Mouse (Mus musculus): ENCODE measurements around the gene Insyn1.
A peak's percentile ranks its signal among the peaks of the same experiment; 100 is the strongest.

The Insyn1 gene

DNA sequence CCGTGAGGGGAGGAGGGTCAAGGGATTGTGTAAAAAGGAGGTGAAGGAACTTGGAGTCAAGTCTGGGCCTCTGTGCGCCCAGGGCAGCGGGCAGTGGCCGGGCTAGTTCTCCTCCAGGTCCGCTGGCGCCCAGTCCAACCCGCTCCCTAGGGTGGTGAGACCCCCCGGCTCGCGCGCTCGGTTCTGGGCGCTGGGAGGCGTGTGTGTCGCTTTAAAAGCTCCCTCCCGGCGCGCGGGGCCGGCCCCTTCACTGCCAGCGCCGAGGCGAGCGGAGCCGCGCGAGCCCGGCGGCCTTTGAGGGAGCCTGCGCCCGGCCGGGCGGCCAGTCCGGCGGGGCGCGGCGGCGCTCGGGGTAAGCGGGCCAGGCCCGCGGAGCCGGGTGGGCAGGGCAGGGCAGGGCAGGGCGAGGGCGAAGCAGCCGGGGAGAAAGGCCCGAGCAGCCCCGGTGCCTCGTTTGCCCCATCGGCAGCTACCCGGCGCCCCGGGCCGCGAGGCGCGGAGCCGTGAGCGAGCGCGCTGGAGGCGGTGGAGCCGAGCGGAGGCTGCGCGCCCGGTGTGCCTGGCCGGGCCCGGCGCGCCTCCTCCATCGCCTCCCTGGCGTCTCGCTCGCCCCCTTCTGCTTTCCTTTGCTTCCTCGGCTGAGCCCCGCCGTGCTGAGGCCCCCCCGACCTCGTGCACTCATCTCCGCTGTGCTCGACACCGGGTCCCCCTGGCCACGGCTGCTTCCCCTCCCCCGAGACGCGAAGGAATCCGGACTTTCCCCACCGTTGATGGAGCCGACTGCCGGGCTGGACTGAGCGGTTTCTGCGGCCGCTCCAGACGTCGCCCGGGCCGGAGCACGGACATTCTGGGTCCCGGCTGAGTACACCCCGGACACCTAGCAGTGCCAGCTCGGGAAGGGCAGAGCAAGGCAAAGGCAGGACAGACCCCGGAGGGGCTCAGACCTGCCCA is at the start of gene Insyn1:
Insyn1 (plus strand) TSS at position 753 of the 951 bp plus-strand sequence.
- DNase-seq (ENCODE audit: low read depth, low spot score), result no peak

GRCm38 (mm10) chr9:58438921-58439396 is 49.4 kb upstream of the Insyn1 start:
- no peak for DNase-seq (ENCODE audit: low read depth, low spot score)

DNA sequence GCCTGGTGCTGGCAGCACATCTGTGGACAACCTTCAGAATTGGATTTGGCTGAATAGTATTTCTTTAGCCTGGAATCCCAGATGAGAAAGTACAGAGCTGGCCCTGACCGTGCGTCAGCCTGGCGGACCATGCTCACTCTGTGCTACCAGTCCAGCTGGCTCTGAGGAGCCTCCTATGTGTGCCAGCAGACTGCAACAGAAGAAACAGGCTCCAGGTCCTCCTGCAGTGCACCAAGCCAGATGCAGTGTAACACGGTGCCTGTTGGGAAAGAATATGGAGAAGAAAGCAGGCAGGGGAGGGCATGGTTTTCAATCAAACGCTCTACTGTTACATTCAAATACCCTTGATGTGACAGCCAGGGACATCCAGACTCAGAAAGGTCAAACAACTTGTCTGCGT is 48.3 kb upstream of the Insyn1 start:
- DNase-seq (ENCODE audit: low read depth, low spot score), result no peak

DNA sequence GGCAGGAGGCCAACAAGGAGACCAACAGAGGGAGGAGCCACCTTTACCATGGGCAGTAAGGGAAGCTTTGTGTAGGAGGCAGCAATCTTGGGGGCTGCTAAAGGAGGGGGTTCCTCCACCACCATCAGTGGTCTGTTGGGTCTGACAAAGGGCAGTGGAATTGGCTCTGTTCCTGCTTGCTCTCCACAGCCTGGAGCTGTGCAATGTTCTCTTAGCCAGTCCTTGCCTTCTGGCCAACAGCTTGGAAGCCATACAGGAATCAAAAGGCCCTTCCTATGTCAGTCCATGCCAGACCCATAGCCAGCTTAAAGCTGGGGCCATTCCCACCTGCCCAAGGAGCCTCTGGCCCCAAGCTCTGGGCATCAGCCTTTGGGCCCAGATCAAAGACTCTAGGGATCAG is 47.8 kb upstream of the Insyn1 start:
- no peak for DNase-seq (ENCODE audit: low read depth, low spot score)

DNA sequence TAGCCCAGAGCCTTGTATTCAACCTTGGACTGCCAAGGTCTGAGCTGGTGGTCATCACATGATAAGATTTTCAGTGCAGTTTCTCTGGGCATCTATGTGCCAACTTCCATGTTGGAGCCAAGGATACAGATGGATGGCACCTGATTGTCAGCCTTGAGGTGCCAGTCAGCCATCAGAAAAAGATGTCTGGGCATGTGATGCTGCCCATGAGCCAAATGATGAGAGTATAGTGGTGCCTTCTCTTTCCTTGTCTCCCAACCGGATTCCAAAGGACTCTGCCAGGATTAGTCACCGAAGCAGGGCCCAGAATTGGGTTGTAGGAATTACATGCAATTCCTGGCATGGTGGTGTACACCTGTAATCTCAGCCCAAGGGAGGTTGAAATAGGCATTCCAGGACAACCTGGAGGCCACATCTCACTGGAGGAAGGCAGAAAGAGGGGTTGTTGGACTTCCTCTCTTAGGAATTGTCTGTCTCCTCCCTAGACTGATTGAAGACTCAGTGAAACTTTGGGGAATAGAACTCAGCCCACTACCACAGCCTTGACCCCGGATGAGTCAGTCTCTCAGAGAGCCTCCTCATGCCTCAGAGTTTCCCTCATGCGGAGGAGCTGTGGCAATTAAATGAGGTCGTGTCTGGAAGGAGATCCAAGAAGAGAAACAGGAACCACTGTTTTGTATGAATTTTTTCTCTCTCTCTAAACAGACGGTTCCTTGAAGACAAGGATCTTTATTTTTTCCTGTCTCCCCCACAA is 46.9 kb upstream of the Insyn1 start:
- no peak for DNase-seq (ENCODE audit: low read depth, low spot score)

DNA sequence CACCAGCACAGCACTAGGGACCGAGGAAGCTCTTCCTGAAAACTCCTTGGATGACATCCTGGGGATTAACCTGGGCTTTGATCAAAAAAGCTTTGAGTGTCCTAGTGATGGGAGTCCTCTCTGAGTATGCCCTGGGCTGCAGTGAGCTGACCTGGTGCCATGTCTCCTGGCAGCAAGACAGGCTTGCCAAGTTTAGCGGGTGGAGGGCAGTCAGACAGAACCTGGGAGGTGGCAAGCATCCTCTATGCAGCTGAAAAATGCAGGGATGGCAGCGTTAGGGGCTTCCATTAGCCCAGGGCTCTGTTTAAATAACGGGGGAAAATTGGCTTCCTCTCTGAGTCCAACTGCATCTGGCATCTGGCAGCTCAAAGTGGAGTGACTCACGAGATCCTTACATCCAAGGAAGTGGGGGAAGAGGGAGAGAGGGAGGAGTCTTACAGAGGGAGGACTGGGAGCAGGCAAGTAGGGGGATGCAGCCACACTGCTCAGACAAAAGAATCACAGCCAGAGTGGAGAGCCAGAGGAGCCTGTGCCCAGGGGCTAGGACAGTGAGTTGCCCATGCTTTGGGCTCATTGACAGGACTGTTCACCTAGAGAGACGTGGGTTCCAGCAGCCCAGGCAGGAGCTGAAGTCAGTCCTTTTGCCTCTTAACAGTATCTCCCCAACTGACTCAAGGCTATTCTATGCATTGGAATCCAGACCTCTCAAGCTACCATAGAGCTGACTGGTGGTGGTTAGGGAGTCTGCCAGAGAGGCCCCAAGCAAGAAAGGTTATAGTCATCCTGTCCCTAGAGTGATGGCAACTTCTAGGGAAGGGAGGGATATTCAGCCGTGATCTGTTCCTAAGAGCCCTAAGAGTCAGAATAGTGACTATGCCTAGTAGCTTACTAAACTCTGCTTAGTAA is 46.0 kb upstream of the Insyn1 start:
- DNase-seq (ENCODE audit: low read depth, low spot score), result no peak

- no peak for DNase-seq (ENCODE audit: low read depth, low spot score)
These were observed 45.3 kb upstream of the Insyn1 start for GRCm38 (mm10) chr9:58443061-58443460.

DNA sequence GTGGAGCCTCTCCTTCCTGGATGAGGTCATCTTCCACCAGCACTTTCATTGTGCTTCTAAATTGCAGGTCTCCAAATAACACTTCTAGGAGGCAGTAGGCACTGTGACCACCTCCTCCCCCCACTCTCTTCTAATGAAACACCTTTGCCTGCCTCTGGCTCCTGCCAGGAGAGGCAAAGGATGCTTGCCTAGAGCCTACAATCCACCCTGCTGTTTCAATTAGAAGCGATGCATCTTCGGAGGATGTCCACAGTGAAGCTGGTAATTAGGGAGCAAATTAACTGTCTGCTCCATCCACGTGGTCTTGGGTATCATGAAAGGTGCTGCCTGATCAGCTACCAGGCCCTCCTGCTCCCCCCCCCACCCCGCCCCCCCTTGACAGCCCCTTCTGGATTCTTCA is 41.6 kb upstream of the Insyn1 start:
- DNase-seq (ENCODE audit: low read depth, low spot score), result peak; percentile 35

- DNase-seq (ENCODE audit: low read depth, low spot score), result peak; percentile 46
These were observed 40.3 kb upstream of the Insyn1 start for GRCm38 (mm10) chr9:58447997-58448595.

DNA sequence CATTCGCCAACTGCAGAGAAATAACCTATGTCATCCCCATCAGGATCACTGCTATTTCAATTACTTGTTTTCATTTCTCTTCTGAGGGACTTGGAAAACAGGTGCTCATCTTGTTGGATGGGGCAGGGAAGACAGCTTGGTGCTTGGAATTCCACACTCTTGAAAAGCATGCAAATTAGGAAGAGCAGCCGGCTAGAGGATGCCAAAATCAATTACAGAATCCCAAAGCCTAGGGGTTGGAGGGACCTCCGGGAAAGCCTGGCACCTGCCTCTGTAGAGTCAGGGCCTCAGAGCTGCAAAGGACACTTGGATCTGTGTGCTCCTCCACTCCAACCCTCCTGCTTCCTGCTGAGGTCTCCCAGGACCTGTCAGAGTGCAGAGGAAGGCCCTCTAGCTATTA is 38.9 kb upstream of the Insyn1 start:
- DNase-seq (ENCODE audit: low read depth, low spot score), result peak; percentile 49

DNA sequence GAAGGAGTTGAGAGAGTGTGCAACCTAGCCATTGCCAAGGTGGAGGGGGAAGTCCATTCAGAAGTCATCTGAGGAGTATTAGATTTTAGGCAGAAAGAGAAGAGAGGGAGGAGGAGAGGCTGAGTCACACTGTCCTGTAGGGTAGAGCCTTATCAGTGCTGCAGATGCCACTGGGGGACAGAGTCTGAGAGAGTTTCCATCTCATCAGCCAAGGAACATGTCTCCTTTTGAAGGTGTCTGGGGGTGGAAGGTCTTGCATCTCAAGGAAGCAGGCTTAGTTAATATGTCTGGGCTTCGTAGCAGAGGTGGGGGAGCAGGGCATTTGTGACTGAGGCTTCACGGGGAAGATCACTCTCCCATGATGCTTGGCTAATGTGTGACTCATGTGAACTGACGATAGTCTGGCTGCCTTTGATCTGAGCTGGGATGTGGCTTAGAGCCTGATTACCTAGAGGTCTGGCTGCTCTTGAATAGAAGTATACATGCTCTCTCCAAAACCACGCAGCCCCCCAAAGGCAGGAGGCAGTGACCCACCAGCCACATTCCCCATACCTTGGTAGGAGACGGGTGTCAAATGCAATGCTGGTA is 34.5 kb upstream of the Insyn1 start:
- DNase-seq (ENCODE audit: low read depth, low spot score), result peak; percentile 34

DNA sequence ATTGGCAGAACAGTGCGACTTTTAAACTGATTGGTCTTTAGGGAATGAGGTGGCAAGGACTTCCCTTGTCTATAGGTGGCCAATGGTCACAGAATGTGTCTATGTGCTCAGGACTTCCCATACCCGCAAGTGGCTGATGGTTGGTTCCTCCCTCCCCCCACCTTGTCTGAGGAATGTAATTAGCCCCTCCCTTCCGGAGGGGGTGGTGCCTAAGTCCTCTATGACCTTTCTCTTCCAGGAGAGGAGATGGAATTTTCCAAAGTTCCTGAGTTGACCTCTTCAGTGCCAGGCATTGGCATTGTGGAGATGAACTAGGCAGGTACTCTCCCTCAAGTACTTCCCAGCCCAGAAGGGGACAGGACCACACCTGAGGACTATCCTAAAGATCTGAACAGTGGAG is 33.5 kb upstream of the Insyn1 start:
- peak; percentile 100 for DNase-seq (ENCODE audit: low read depth, low spot score)

DNA sequence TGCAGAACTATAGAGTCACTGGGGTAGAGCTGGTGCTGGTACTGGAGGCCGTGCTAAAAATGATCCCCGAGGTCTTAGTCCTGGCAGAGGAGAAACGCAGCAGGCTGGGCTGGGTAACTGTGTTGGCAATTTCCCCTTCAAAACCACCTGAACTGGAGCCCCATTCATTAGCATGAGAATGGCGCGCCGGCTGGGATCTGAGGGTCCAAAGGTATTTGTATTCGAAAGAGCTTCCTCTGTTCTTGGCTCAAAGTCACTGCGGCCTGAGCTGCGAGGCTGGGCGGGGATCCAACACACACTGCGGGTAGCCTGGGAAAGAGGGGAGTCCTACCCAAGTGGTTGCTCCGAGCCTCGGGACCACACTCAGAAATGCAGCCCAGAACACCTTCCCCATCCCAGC is 32.6 kb upstream of the Insyn1 start:
- peak; percentile 98 for DNase-seq (ENCODE audit: low read depth, low spot score)

- peak; percentile 39 for DNase-seq (ENCODE audit: low read depth, low spot score)
These were observed 30.9 kb upstream of the Insyn1 start for GRCm38 (mm10) chr9:58457481-58457955.

DNA sequence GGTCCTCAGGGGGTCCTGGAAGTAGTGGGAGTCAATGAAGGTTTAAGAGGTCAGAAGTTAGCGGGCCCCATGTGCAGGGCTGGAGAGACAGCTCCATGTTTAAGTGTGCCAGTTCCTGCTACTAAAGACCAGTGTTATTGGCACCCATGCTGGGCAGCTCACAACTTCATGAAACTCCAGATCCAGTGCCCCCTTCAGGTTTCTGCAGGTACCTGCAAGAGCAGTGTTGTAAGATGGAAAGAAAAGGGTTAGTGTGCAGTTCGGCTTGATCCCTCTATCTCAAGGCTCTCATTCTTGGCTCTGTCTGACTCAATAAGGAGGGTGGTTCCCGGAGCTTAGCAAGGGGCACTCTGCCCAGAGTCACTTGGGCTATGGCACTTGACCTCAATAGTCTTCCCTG is 30.1 kb upstream of the Insyn1 start:
- peak; percentile 76 for DNase-seq (ENCODE audit: low read depth, low spot score)

GRCm38 (mm10) chr9:58458856-58459553 is 29.4 kb upstream of the Insyn1 start:
- no peak for DNase-seq (ENCODE audit: low read depth, low spot score)

- DNase-seq (ENCODE audit: low read depth, low spot score), result no peak
These were observed 20.9 kb upstream of the Insyn1 start for GRCm38 (mm10) chr9:58467345-58468025.

- no peak for DNase-seq (ENCODE audit: low read depth, low spot score)
These were observed 17.9 kb upstream of the Insyn1 start for GRCm38 (mm10) chr9:58470466-58470865.

GRCm38 (mm10) chr9:58473211-58473815 is 15.1 kb upstream of the Insyn1 start:
- no peak for DNase-seq (ENCODE audit: low read depth, low spot score)

Measured in ES-CJ7 (cell line).